Mouse (Mus musculus): ENCODE measurements around the gene Theg.

Gene Theg

DNA sequence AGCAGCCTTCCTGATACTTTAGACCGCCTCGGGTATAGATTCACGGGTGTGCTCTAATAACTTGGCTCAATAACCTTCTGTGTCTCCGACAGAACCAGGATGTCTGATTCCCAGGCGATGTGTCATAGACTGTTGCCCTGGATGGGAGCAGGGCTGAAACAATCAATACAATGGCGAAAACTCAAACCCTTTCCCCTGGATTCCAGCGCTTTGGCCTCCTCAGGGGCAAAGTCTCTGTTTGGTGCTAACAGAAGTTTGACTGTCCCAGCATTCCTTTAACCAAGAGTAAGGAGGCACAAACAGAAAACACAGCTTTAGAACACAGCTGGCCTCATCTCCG, 8.4 kb upstream of the Theg start:
- in situ Hi-C loops (cut with MboI; ENCODE audit: unreplicated experiment in 2 of 2), result no loop called here

DNA sequence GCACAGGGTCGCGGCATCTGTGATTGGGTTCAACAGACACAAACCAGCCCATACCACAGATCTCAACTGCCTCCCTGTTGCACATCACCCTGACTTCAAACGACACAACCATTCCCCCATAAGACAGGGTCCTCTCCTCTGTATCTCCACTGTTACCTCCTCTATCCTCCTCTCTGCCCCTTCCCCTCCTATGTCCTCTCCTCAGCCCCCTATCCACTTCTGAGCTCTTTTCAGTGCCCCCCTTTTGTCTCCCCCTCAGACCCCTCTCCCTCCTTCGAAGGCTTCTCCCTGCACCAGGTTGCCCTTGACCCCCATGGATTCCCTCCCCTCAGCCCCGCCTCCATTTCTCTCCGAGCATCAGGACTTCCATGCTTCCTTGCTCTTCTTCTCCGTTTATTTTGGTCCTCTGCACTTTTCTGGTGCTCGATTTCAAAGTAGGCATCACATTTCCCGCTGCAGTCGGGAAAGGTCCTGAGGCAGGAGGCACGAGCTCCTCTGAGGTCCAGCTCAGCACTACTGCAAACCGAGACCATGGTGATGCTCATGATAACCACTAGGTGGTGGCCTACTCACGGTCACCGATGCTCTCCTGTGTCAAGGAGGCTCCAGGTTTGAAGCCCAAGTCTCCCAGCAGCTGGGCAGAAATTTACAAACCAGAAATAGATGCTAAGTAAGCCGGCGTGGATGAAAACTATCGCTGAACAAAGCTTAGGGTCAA, 7.9 kb upstream of the Theg start:
- in situ Hi-C loops (cut with MboI; ENCODE audit: unreplicated experiment in 2 of 2), result no loop called here

DNA sequence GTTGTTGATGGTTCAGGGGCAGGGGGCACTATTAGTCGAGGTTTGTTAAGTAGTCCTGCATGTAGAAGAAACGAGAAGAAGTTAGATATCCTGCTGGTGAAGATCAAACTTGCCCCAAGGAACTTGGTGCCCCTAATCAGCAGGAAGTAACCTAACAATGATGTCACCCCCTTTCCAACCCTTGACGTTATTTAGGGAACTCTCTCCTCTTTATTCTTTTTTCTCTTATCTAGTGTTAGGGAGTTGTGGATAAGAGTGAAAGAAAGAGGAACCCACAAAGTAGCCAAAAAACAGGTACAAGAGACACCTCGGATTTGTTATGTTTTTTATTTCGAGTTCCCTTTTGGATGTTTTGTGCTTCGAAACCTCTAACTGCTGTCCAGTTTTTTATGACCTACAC, 7.0 kb upstream of the Theg start:
- in situ Hi-C loops (cut with MboI; ENCODE audit: unreplicated experiment in 2 of 2), result no loop called here

DNA sequence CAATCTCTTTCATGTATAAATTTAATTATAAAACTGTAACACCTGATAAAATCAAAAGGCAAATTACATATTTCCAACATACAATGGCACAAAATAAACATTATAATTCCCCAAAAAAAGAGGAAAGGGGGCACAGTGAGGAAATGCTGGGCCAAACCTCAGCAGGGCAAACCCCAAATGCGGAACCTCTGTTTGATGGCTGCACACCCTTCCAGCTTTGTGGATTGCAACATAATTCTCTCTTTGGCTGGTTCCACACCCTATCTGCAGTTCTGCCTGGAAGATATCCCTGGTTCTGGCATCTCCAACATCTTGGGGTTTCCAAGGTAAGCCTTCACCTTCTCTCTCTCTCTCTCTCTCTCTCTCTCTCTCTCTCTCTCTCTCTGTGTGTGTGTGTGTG, 3.6 kb upstream of the Theg start:
- in situ Hi-C loops (cut with MboI; ENCODE audit: unreplicated experiment in 2 of 2), result no loop called here

DNA sequence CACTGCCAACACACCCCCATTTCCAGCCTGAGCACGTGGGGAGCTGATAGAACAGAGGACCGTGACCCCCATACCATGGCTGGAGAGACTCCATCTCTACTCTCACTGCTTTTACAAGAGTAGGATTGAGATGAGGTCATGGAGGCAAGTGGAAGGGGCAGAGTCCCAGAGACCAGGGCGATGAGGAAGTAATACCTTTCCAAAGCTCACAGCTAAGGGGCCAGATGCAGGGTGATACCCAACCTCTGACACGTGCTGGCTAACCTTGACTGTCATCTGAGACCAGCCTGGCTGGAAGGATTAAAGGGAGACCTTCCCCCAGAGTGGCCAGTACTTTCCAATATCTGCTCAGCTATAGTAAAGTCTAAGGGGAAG, 608 bp upstream of the Theg start:
- in situ Hi-C loops (cut with MboI; ENCODE audit: unreplicated experiment in 2 of 2), result no loop called here

DNA sequence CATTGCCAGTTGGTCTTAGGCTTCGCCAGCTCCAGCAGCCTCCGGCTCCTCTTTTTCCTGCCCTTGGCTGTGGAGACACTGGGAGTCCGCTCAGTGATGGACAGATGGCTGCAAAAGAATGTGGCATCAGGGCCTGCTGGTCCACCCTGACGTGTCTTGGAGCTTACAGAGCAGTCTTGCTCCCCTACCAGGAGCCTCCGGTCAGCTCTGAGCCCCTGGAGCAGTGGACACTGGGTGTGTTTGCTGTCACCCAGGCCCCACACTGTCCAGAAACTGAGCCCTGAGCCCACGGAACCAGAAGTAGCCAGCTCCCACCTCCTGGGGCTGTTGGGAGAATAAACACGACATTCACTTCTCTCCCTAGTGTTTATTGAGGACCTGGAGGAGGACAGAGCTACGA, 888 bp downstream of the Theg start:
- in situ Hi-C loops (cut with MboI; ENCODE audit: unreplicated experiment in 2 of 2), result no loop called here

DNA sequence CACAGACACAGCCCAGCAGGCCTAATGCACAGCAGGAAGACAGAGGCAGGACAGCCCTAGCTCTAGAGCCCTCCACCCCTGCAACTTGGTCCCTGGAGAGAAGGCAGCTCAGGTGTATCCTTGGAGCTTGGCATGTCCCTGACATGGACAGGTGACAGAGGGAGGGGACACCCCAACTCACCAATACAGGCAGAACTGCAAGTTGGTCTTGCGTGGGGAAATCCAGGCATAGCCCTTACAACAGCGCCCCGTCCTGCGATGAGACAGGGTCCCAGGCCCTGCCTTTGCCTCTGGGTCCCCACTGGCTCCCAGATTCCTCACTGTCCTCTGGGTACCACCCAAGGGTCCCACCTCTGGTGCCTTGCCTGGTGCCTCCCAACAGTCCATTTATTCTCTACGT, 1.4 kb downstream of the Theg start:
- in situ Hi-C loops (cut with MboI; ENCODE audit: unreplicated experiment in 2 of 2), result no loop called here

DNA sequence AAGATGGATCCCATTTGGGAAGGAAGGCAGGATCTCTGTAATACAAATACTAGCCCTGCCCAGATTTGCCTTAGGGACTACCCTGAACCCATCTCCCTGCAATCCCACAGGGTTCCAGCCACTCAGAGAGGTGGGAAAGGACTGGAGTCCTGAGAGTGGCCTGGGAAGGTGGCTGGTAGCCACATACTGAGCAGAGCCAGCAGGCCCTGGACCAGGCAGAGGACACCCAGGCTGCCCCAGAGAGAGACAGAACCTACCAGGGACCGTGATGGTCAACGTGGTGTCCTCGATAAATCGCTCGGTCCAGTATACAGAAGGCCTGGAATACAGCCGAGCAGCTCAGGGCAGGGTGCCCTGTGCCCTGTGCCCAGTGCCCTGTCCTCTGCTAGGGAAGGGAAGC, 2.0 kb downstream of the Theg start:
- in situ Hi-C loops (cut with MboI; ENCODE audit: unreplicated experiment in 2 of 2), result no loop called here

DNA sequence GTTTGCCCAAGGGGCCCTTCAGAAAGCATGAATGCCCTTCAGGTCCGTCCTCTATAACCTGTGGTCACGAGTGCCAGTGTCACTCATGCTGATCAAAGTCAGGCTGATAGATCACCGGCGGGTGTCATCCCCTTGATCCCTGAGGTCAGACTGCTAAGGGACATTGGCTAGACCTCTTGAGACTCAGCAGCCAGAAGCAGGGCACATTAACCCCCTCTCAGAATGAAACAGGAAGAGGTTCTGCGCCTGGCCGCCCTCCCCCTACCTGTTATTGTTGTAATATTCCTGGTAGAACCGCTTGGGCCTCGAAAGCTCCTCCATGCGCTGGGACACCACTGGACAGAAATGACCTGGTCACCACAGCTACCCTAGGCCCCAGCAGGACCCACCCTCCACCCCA, 2.7 kb downstream of the Theg start:
- in situ Hi-C loops (cut with MboI; ENCODE audit: unreplicated experiment in 2 of 2), result loop anchor here in 1 of 2 experiments (5.0 kb wide), 1 partner anchor 68 kb away; no protein-coding TSS in a partner anchor

DNA sequence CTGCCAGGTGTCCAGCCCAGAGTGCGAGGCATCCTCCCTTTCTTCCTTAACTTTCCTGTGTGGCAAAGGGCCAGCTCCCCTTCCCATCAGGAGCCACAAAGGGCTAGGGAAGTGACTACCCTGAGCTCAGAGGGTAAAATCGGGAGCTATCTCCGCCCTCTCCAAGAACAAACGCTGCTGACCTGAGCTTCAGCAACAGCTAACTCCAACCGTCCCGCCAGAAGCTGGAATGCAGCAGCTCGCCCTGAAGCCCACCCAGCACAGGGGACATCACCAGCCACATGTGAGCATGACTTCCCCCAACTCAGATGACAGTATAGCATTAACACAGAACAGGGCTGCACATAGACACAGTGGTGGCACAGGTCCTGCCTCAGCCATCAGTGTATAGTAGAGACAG, 3.1 kb downstream of the Theg start:
- in situ Hi-C loops (cut with MboI; ENCODE audit: unreplicated experiment in 2 of 2), result loop anchor here in 1 of 2 experiments (5.0 kb wide), 1 partner anchor 68 kb away; no protein-coding TSS in a partner anchor

DNA sequence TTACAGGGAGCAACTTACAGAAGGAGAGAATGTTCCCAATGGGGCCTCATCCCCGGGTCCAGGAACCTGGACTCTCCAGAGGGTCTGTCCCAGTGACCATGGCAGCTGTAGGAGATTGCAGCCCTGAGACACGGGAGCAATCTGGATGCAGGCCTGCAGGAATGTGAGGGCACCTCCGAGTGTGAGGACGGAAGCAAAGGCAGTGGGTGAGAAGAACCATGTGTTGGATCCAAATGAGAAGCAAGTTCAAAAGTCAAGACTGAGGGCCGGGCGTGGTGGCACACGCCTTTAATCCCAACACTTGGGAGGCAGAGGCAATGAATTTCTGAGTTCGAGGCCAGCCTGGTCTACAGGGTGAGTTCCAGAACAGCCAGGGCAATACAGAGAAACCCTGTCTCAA, 5.6 kb downstream of the Theg start:
- in situ Hi-C loops (cut with MboI; ENCODE audit: unreplicated experiment in 2 of 2), result loop anchor here in 1 of 2 experiments (5.0 kb wide), 1 partner anchor 71 kb away; no protein-coding TSS in a partner anchor

DNA sequence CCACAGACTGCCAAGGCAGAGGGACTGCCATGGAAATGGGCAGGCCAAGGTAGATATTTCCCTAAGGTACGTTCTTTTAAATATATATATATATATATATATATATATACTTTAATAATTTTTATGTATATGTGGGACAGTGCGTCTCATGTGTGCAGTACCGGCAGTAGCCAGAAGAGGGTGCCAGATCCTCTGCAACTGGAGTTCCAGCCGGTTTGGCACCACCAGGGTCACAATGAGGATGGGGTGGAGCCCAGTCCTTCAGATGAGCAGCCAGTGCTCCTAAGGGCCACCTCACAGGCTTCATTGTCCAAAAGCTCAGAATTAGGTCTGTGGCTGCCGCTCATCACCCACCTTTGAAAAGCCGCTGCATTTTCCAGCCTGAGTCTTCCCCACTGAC, 6.3 kb downstream of the Theg start:
- in situ Hi-C loops (cut with MboI; ENCODE audit: unreplicated experiment in 2 of 2), result loop anchor here in 1 of 2 experiments (5.0 kb wide), 1 partner anchor 71 kb away; no protein-coding TSS in a partner anchor

DNA sequence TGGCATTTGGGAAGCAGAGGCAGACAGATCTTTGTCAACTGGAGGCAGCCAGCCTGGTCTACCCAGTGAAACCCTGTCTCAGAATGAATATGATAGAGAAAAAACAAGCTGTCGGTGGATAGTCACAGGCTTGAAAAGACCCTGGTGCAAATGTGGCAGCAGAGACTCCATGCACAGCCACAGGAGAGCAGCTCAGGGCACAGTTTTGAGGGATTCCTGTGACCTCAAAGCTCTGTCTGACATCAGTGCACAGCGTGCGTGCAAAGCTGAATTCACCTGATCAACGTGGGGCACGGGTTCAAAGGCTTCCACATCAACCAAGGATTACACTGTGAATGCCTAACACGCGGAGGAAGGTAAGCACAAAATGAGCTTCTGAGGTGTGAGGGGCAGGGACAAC, 6.8 kb downstream of the Theg start:
- in situ Hi-C loops (cut with MboI; ENCODE audit: unreplicated experiment in 2 of 2), result loop anchor here in 1 of 2 experiments (5.0 kb wide), 1 partner anchor 72 kb away; no protein-coding TSS in a partner anchor

DNA sequence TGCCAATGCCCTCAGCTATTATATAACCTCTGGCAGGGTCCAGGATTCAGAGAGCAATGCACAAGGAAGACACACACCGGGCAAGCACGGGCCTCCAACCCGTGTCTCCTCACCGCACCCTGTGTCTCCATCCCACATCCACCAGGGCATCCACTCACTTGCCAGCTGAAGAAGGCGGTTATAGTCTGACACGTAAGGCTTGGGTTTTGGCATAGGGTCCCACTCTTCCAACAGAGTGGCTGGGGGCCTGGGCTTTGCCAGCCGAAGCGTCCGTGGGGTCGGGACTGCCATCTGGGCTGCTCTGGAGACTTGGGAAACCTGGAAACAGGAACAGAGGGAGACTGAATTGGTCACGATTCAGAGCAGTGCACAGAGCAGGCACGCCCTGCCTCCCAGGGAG, 7.3 kb downstream of the Theg start:
- in situ Hi-C loops (cut with MboI; ENCODE audit: unreplicated experiment in 2 of 2), result loop anchor here in 1 of 2 experiments (5.0 kb wide), 1 partner anchor 73 kb away; no protein-coding TSS in a partner anchor

DNA sequence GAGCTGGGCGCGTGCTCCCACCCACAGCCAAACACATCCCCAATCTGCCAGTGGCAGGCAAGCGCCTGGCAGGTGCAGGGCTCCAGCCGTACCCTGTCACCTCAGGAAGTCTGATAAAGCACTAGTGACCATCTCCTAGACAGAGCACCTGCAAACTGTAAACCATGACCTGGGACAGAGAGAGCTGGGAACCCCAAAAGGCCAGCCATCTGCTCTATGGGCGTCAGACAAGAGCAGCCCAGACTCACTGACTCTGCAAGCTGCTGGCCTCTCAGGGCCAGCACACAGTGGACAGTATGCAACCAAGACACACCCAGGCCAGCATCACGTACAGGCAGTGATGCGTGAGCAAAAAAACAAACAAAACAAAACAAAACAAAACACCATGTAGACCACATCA, 8.2 kb downstream of the Theg start:
- in situ Hi-C loops (cut with MboI; ENCODE audit: unreplicated experiment in 2 of 2), result no loop called here

DNA sequence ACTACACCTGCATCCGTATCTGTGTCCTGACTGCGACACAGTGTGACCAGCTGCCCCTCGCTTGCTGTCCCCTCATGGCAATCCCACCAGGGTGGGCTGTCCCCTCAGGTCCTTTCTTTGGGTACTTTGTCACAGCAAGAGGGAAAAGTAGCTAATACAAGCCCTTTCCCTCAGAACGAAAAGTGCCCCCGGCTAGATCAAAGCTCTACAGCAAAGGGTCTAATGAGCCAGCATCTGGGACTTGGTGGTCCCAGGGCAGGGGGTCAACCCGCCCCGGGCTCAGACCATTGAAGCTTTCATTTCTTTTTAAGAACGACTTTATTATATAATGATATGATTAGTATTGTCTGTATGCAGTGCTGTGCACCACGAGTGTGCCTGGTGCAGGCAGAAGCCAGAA, 8.9 kb downstream of the Theg start:
- in situ Hi-C loops (cut with MboI; ENCODE audit: unreplicated experiment in 2 of 2), result no loop called here

DNA sequence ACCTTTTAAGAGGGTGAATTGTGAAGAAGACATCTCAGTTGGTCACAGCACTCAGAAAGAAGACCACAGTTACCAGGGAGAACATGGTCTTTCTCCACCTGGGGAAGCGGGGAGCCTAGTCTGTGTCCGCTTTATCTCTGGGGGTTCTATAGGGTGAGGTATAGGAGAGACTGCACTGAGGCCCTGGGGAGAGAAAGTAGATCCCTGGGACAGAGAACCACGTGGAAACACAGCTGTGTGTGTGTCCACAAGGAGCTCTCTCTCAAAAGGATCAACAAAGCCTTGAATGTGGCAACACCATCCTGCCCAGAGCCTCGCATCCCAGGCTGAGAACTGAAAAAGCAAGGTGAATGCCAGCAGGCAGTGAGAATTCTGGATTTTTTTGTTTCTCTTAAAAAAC, 9.8 kb downstream of the Theg start:
- in situ Hi-C loops (cut with MboI; ENCODE audit: unreplicated experiment in 2 of 2), result no loop called here

DNA sequence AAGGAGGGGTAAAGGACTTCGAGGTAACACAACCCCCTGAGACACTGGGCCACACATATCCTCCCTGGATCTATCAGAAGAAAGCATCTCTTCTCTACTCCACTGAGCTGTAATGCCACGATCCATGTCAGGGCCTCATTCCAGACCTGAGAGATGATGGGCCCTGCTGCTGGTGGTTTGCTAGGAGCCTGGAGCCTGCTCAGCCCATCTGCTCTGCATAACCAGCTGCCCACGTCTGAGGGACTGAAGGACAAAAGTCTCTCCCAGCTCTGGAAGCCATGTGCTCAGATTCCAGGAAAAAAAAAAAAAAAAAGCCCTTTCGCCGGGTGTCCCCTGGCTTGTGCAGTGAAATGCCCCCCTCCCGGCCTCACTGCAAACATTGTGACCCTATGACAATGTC, 11.4 kb downstream of the Theg start:
- in situ Hi-C loops (cut with MboI; ENCODE audit: unreplicated experiment in 2 of 2), result no loop called here

DNA sequence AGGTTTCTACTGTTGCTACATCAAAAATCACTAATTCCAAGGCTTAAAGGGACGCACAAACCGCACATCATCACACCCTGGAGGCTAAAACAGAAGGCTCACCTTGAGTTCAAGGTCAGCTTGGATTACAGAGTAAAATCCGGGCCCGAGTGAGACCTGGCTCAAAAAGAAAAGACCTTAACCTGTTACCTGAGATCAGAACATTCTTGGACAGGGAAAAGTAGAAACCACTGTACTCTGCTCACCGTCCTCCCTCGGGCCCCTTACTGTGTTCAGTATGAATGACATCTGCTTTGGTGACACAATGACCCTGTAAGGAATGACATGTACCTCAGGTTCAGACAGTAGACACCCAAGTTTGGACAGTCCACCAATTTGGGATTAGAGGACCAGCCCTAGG, 12.3 kb downstream of the Theg start:
- in situ Hi-C loops (cut with MboI; ENCODE audit: unreplicated experiment in 2 of 2), result no loop called here

DNA sequence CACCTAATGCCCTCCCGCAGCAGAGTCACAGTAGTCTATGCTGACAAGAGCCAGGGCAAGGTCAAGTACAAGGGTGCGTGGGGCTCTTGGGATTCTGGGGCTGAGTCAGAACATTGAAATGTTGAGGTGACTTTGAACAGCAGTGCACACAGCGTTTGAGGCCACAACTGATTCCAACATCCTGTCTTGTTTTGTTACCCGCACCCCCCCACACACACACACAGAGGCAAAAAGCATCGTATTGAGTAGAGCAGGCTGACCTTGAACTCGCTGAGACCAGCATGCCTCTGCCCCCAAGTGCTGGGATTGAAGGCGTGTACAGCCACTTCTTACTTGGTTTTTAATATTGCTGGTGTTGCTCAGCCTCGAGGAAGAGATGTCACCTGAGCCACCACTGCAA, 12.8 kb downstream of the Theg start:
- in situ Hi-C loops (cut with MboI; ENCODE audit: unreplicated experiment in 2 of 2), result no loop called here

DNA sequence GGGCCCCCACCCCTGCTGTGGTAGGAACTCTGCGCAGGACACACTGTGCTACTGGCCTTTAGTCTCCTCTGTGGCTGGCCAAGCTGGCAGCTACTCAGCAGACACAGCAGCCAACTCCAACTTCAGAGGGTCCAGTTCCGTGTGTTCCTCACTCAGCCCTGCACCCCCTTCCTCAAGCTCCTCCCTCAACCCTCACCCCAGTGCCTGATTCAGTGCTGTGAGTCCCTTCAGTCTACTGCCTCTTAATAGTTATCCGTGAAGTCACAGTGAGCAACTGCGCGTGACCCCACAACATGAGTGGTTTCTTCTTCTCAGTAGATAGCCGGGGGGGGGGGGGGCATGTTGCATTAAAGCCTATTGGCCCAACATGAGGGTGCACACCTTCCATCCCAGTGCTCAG, 13.5 kb downstream of the Theg start:
- in situ Hi-C loops (cut with MboI; ENCODE audit: unreplicated experiment in 2 of 2), result no loop called here

DNA sequence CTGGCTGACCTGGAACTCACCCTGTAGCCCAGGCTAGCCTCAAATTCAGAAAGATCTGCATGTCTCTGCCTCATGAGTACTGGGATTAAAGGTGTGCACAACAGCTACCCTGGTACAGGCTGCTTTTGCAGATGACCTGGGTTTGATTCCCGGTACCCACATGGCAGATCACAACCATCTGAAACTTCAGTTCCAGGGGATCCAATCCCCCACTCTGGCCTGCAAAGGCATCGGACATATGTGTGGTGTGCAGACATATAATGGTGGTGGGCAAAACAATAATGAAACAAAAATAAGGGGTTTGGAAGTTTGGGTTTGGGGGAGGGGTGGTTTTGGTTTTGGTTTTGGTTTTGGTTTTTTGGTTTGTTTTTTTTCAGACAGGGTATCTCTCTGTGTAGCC, 15.8 kb downstream of the Theg start:
- in situ Hi-C loops (cut with MboI; ENCODE audit: unreplicated experiment in 2 of 2), result no loop called here

DNA sequence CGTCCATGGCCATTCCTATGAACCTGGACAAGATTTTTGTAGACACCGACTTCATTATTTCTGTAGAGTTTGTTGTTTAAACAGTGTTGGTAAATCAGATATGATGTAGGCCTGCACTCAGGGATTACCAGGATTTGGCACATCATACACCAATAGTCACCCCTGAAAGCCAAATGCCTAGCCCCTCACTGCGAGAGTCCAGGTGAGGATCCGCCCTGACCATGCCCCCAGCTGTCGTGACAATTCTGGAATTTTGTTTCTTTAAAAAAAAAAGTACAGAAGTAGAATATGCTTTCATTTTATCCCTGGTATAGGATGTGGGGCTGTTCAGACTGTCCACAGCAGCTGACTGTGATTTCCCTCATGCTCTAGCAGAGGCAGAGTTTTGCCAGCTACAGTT, 17.2 kb downstream of the Theg start:
- in situ Hi-C loops (cut with MboI; ENCODE audit: unreplicated experiment in 2 of 2), result no loop called here
